Mouse (Mus musculus) G1E (cell line): ENCODE results near the gene Specc1l. TPM values are rescaled to one million over a fixed set of nuclear protein-coding genes. Genes with fewer than 3 reads are reported as not detected.

ENCODE experiments used
- ATAC-seq: 2 replicates; pipeline ENCODE4 v1.8.0; 2016; ENCODE audit warnings: mild to moderate bottlenecking; ENCODE audit not compliant: insufficient number of reproducible peaks, poor library complexity, low FRiP score, severe bottlenecking; ENCODE audit errors: extremely low read depth
- DNase-seq: peaks from one replicate; pipeline ENCODE4 v3.0.0; 2012; ENCODE audit warnings: low spot score
- H3K27me3 ChIP-seq: 2 replicates; pipeline ENCODE4 v1.6.1; 2012; ENCODE audit warnings: mild to moderate bottlenecking, low read length, inconsistent platforms; ENCODE audit not compliant: insufficient read depth
- H3K36me3 ChIP-seq: replicated peaks from 2 replicates; pipeline ENCODE3; 2012; ENCODE audit warnings: mild to moderate bottlenecking, inconsistent platforms
- H3K4me1 ChIP-seq: 2 replicates; pipeline ENCODE4 v1.6.1; 2012; ENCODE audit warnings: low read depth, low read length, inconsistent platforms, mixed read lengths; ENCODE audit not compliant: insufficient read depth
- H3K4me3 ChIP-seq: 2 replicates; pipeline ENCODE4 v1.5.1; 2012; ENCODE audit warnings: low read depth, mild to moderate bottlenecking, inconsistent platforms, low read length, moderate library complexity, mixed read lengths
- H3K9me3 ChIP-seq: replicated peaks from 2 replicates; pipeline ENCODE4 v1.6.1; 2012; ENCODE audit warnings: inconsistent platforms
- CTCF ChIP-seq: IDR thresholded peaks from 2 replicates; pipeline ENCODE4 v1.5.1; 2012; ENCODE audit warnings: low read depth, low read length, inconsistent platforms, mixed read lengths
- GATA1 ChIP-seq: IDR thresholded peaks from 2 replicates; pipeline ENCODE4 v1.6.1; 2012; ENCODE audit warnings: borderline replicate concordance, low read length, inconsistent platforms, mixed read lengths
- GATA2 ChIP-seq: IDR thresholded peaks from 2 replicates; pipeline ENCODE4 v1.6.1; 2012; ENCODE audit warnings: low read depth, low read length, inconsistent platforms, borderline replicate concordance
- POLR2AphosphoS5 ChIP-seq: IDR thresholded peaks from 2 replicates; pipeline ENCODE4 v1.6.1; 2012; ENCODE audit warnings: low read depth, low read length, inconsistent platforms; ENCODE audit not compliant: insufficient replicate concordance
- TAL1 ChIP-seq: conservative IDR thresholded peaks from 2 replicates; pipeline ENCODE4 v1.6.1; 2012; ENCODE audit warnings: low read depth, low read length, inconsistent platforms, mixed read lengths
- polyA plus RNA-seq: library from polyadenylated mRNA; stranded (reverse); fragments of >175 nt; gene quantifications from 2 replicates; pipeline ENCODE4 v1.2.3, GENCODE M21; 2012
- total RNA-seq, 2 experiments: library from RNA; stranded (forward) in 1 of 2; stranded (reverse) in 1 of 2; fragments of 200-1000 nt in 1 of 2; fragments of >200 nt in 1 of 2; fragmentation: Nextera tagmentation in 1 of 2; gene quantifications; 2 replicates each; pipeline ENCODE4 v1.2.3; 2014 to 2017

Specc1l gene
- total and polyA plus RNA-seq, 3 experiments = 6.6 to 31.1 (median 24.2) TPM

DNA sequence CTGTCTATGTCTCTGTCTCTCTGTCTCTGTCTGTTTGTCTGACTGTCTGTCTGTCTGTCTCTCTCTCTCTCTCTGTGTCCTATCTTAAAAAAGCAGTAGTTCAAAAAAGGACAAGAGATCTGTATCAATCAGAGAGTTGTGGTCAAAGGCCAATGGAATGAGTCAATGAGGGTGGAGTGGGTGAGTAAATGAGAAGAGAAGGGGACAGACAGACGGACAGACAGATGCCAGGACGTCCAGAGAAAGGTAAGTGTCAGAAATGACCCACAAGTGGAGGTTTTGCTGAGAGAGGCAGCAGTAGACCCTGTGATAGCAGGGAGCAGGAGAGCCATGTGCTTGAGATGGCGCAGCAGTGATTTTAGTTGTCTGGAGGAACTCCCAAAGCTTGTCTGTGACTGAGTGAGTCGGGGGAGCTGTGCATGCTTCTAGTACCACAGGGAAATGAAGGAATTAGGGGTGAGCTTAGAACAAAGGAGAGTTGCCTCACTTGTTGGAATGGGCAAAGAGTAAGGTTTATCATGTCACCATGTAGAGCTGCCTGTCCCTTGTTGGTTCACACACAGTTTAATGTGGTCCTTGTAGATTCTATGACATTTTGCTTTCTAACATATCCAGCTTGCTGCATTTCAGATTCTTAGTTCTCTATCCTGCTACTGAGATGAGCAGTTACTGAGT is 10.2 kb downstream of the Specc1l start:
- H3K36me3 ChIP-seq = peaks cover 16% of the 10 kb centered on the region
- H3K27me3 ChIP-seq = no peaks in the 10 kb centered on the region
- DNase-seq (no peak), ATAC-seq (peak; percentile 49)
- peaks cover 18% of the 10 kb centered on the region for H3K4me1 ChIP-seq
- no peak for TF ChIP-seq CTCF
- no peak for TF ChIP-seq POLR2AphosphoS5
- no peak for TF ChIP-seq GATA2
- TF ChIP-seq TAL1 = no peak
- TF ChIP-seq GATA1 = no peak
- H3K4me3 ChIP-seq = no peak overlapping the region
- no peaks in the 10 kb centered on the region for H3K9me3 ChIP-seq

DNA sequence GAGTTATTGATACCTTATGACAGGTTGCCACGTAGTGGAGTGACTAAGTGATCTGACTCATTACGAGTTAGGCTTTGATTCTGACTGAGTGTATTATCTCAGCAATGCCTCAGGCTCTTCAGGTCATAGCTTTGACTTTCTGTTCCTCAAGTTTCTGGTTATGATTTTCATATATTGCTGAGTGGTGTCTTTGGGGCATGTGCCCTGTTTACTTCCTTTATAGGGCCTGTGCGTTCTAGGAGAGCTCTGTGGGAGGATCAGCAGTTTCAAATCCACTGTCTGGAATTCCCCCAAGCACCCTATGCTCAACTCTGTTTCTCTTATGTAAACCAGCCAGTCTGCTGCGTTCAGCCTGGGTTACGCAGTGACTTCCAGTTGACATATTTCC is 10.7 kb downstream of the Specc1l start:
- no peaks in the 10 kb centered on the region for H3K9me3 ChIP-seq
- peaks cover 22% of the 10 kb centered on the region for H3K4me1 ChIP-seq
- TF ChIP-seq TAL1 = no peak
- no peak for TF ChIP-seq CTCF
- TF ChIP-seq POLR2AphosphoS5 = no peak
- no peak for TF ChIP-seq GATA2
- no peak for TF ChIP-seq GATA1
- DNase-seq (no peak), ATAC-seq (no peak)
- H3K4me3 ChIP-seq = no peak overlapping the region
- H3K27me3 ChIP-seq = no peaks in the 10 kb centered on the region
- H3K36me3 ChIP-seq = peaks cover 16% of the 10 kb centered on the region

DNA sequence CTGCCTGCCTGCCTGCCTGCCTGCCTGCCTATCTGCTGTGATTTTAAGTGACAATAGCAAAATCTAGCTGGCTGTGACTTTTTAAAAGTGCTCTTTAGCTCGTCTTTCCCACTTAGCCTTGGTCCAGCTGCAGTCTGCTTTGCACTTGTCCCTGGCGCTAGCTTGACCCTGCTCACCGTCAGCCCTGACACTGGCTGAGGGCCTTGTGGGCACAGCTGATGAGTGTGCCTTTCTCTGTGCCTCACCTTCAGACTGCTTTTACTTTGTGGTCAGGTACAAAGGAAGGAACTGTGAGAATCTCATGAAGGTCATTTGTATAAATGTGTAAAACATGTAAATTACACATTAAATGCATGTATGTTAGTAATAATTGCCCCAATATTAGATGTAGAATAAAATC is 12.3 kb downstream of the Specc1l start:
- TF ChIP-seq POLR2AphosphoS5 (no peak), GATA2 (no peak), TAL1 (no peak), GATA1 (no peak), CTCF (no peak)
- no peak for DNase-seq

DNA sequence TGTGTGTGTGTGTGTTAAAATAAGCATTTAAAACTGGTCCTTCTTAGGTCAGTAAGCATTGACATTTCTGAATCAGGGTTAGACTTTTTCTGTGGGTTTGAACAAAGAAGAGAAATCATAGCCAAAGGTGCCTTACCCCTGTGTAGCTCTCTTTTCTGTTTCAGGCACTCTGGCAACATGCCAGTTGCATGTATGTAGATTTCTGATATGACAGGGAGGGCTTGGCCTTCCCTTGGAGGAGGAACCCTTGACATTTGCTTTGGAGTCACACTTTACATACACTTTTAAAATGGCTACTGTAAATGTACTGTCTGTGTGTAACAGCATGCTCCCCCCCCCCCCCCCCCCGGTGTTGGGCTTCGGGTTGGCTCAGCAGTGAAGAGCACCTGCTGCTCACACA is 12.8 kb downstream of the Specc1l start:
- Histone ChIP-seq H3K9me3 (no peaks in the 10 kb centered on the region), H3K4me1 (peaks cover 22% of the 10 kb centered on the region), H3K36me3 (peaks cover 30% of the 10 kb centered on the region), H3K27me3 (no peaks in the 10 kb centered on the region), H3K4me3 (no peak overlapping the region)
- DNase-seq (no peak), ATAC-seq (no peak)
- TF ChIP-seq GATA1 = no peak
- TF ChIP-seq GATA2 = no peak
- no peak for TF ChIP-seq CTCF

More for the DNA sequence above, 12.3 kb downstream of the Specc1l start:
- Histone ChIP-seq H3K4me3 (no peak overlapping the region), H3K4me1 (peaks cover 22% of the 10 kb centered on the region), H3K27me3 (no peaks in the 10 kb centered on the region), H3K36me3 (peaks cover 26% of the 10 kb centered on the region), H3K9me3 (no peaks in the 10 kb centered on the region)
- ATAC-seq = no peak

DNA sequence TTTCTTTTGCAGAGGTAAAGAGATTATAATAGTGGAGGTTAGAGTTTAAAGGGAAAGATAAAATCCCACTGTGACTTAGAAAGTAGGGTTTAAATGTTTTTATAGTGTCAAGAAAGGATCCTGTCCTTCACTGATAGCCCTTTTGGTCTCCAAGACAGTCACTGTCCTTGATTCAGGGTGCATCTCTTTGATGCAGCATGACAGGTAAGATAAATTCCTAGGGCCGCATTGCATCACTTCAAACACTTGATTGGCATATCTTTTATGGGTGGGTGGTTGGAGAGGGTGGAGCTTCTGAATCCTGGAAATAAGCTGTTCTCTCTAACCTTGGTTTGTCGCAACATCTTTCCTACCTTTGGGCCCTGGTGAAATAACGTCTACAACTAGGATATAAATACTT is 15.5 kb downstream of the Specc1l start:
- Histone ChIP-seq H3K27me3 (no peaks in the 10 kb centered on the region), H3K4me1 (peaks cover 10% of the 10 kb centered on the region), H3K36me3 (peaks cover 44% of the 10 kb centered on the region), H3K4me3 (no peak overlapping the region), H3K9me3 (no peaks in the 10 kb centered on the region)
- TF ChIP-seq POLR2AphosphoS5 (no peak), TAL1 (no peak), CTCF (no peak), GATA2 (no peak), GATA1 (no peak)
- ATAC-seq = peak; percentile 28; the same call in 1 of the 2 replicates
- no peak for DNase-seq

DNA sequence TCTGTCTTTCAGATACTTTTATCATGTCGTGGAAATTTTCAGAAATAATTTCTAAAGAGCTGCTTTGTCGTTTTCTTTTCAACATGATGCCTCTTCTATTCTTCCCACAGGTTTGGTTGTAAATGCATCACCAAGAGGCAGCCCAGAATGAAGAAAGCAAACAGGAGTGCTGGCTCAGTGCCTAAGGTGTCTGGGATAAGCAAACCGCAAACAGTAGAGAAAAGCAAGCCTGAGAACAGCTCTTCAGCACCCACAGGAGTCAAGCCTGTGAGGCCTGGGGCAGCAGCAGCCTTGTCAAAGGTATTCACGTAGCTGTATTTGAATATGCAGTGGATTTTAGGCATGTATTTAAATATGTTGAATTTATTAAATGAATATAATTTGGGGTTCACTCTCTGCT is 18.7 kb downstream of the Specc1l start:
- Histone ChIP-seq H3K9me3 (no peaks in the 10 kb centered on the region), H3K36me3 (peaks cover 63% of the 10 kb centered on the region), H3K27me3 (no peaks in the 10 kb centered on the region), H3K4me3 (no peak overlapping the region), H3K4me1 (peaks cover 7% of the 10 kb centered on the region; the same call in 1 of the 2 replicates)
- no peak for DNase-seq
- no peak for TF ChIP-seq GATA2
- no peak for TF ChIP-seq POLR2AphosphoS5
- no peak for TF ChIP-seq GATA1
- TF ChIP-seq TAL1 = no peak
- no peak for TF ChIP-seq CTCF
- ATAC-seq = no peak
